Mouse (Mus musculus) splenic B cell, adult 2 months (primary cell): ENCODE measurements around the gene Grn.

ENCODE experiments used
- DNase-seq: peaks from one replicate; pipeline ENCODE4 v3.0.0-alpha.2; 2011; ENCODE audit warnings: low read depth, low spot score
- H3K27me3 ChIP-seq: 2 replicates; pipeline ENCODE4 v1.6.1; 2012; ENCODE audit warnings: mild to moderate bottlenecking, low read length, moderate library complexity, mixed read lengths; ENCODE audit not compliant: control insufficient read depth, poor library complexity, insufficient read depth, severe bottlenecking
- H3K36me3 ChIP-seq: 2 replicates; pipeline ENCODE4 v1.6.1; 2012; ENCODE audit warnings: mild to moderate bottlenecking, low read length, moderate library complexity, mixed read lengths; ENCODE audit not compliant: control insufficient read depth, poor library complexity, insufficient read depth, severe bottlenecking

Gene Grn

GRCm38 (mm10) chr11:102396263-102396662, 33.9 kb upstream of the Grn start:
- Histone ChIP-seq H3K27me3 (no peaks in the 10 kb centered on the region), H3K36me3 (no peaks in the 10 kb centered on the region)
- no peak for DNase-seq

GRCm38 (mm10) chr11:102396671-102397141, 33.4 kb upstream of the Grn start:
- no peak for DNase-seq
- Histone ChIP-seq H3K36me3 (no peaks in the 10 kb centered on the region), H3K27me3 (no peaks in the 10 kb centered on the region)

GRCm38 (mm10) chr11:102398007-102398825, 31.9 kb upstream of the Grn start:
- H3K27me3 ChIP-seq, result no peaks in the 10 kb centered on the region
- peaks cover 3% of the 10 kb centered on the region; the same call in 1 of the 2 replicates for H3K36me3 ChIP-seq
- no peak for DNase-seq

GRCm38 (mm10) chr11:102399107-102399506, 31.0 kb upstream of the Grn start:
- Histone ChIP-seq H3K27me3 (no peaks in the 10 kb centered on the region), H3K36me3 (peaks cover 3% of the 10 kb centered on the region; the same call in 1 of the 2 replicates)
- no peak for DNase-seq

- no peaks in the 10 kb centered on the region for H3K27me3 ChIP-seq
- no peak for DNase-seq
- peaks cover 3% of the 10 kb centered on the region; the same call in 1 of the 2 replicates for H3K36me3 ChIP-seq
Measured at GRCm38 (mm10) chr11:102399610-102400072, 30.5 kb upstream of the Grn start.

GRCm38 (mm10) chr11:102400513-102401084, 29.5 kb upstream of the Grn start:
- Histone ChIP-seq H3K27me3 (no peaks in the 10 kb centered on the region), H3K36me3 (peaks cover 3% of the 10 kb centered on the region; the same call in 1 of the 2 replicates)

GRCm38 (mm10) chr11:102401898-102402500, 28.1 kb upstream of the Grn start:
- DNase-seq, result no peak
- peaks cover 3% of the 10 kb centered on the region; the same call in 1 of the 2 replicates for H3K36me3 ChIP-seq
- H3K27me3 ChIP-seq, result no peaks in the 10 kb centered on the region

More at GRCm38 (mm10) chr11:102400513-102401084, 29.5 kb upstream of the Grn start:
- DNase-seq, result no peak

GRCm38 (mm10) chr11:102403657-102404056, 26.5 kb upstream of the Grn start:
- H3K27me3 ChIP-seq, result no peaks in the 10 kb centered on the region
- H3K36me3 ChIP-seq, result peaks cover 3% of the 10 kb centered on the region; the same call in 1 of the 2 replicates
- DNase-seq, result no peak

GRCm38 (mm10) chr11:102404161-102405010, 25.7 kb upstream of the Grn start:
- H3K27me3 ChIP-seq, result no peaks in the 10 kb centered on the region
- DNase-seq, result no peak
- peaks cover 3% of the 10 kb centered on the region; the same call in 1 of the 2 replicates for H3K36me3 ChIP-seq

- no peak for DNase-seq
- Histone ChIP-seq H3K36me3 (peaks cover 3% of the 10 kb centered on the region; the same call in 1 of the 2 replicates), H3K27me3 (no peaks in the 10 kb centered on the region)
Measured at GRCm38 (mm10) chr11:102405544-102406285, 24.4 kb upstream of the Grn start.

- DNase-seq, result no peak
- no peaks in the 10 kb centered on the region for H3K27me3 ChIP-seq
- H3K36me3 ChIP-seq, result peaks cover 3% of the 10 kb centered on the region; the same call in 1 of the 2 replicates
Measured at GRCm38 (mm10) chr11:102406401-102406800, 23.7 kb upstream of the Grn start.

- DNase-seq, result peak; percentile 94
- Histone ChIP-seq H3K36me3 (peaks cover 3% of the 10 kb centered on the region; the same call in 1 of the 2 replicates), H3K27me3 (no peaks in the 10 kb centered on the region)
Measured at GRCm38 (mm10) chr11:102406900-102407833, 22.9 kb upstream of the Grn start.

GRCm38 (mm10) chr11:102407834-102408215, 22.3 kb upstream of the Grn start, which contains the start of gene Slc25a39:
Slc25a39 (minus strand) TSS chr11:102407946.
- DNase-seq, result no peak
- no peaks in the 10 kb centered on the region for H3K27me3 ChIP-seq
- H3K36me3 ChIP-seq, result peaks cover 3% of the 10 kb centered on the region; the same call in 1 of the 2 replicates
